Comparison of ENCODE assay signal across 8 mouse cellular contexts in genomic region chr9:79716496-79716895, GRCm38 (mm10). TPM values are rescaled to one million over a fixed set of nuclear protein-coding genes. Genes with fewer than 3 reads are reported as not detected.
DNase-seq lines count a peak whose midpoint lies in the region; ATAC-seq lines count a peak whose summit lies in the region.

No protein-coding gene starts in this region.

- H3K4me2 ChIP-seq in kidney, embryonic 16.5 days (replicated peaks; ENCODE audit: low read depth, low read length) = peak overlapping the region; percentile 90
- H3K4me2 ChIP-seq in embryonic facial prominence, embryonic 12.5 days (replicated peaks) = peak overlapping the region; percentile 68
- H3K4me2 ChIP-seq in midbrain, embryonic 16.5 days (ENCODE audit: low read length) = peak overlapping the region; percentile 98

- H3K4me3 ChIP-seq in kidney, embryonic 16.5 days (ENCODE audit: low read length) = peak overlapping the region; percentile 65
- peak overlapping the region; percentile 55 for H3K4me3 ChIP-seq in embryonic facial prominence, embryonic 12.5 days
- H3K4me3 ChIP-seq in midbrain, embryonic 16.5 days (ENCODE audit: low read depth, low read length) = peak overlapping the region; percentile 13; the same call in 1 of the 2 replicates

- no peaks in the 10 kb centered on the region for H3K9me3 ChIP-seq in kidney, embryonic 16.5 days (ENCODE audit: low read length)
- no peaks in the 10 kb centered on the region for H3K9me3 ChIP-seq in embryonic facial prominence, embryonic 12.5 days
- H3K9me3 ChIP-seq in midbrain, embryonic 16.5 days (replicated peaks; ENCODE audit: control insufficient read depth, low read length, poor library complexity, severe bottlenecking) = no peaks in the 10 kb centered on the region

- H3K4me1 ChIP-seq in kidney, embryonic 16.5 days (ENCODE audit: insufficient read depth, low read length) = peaks cover 38% of the 10 kb centered on the region
- H3K4me1 ChIP-seq in embryonic facial prominence, embryonic 12.5 days = peaks cover 33% of the 10 kb centered on the region
- peaks cover 30% of the 10 kb centered on the region for H3K4me1 ChIP-seq in midbrain, embryonic 16.5 days (ENCODE audit: control insufficient read depth, insufficient read depth, low read length)

- peak overlapping the region; percentile 48 for H3K9ac ChIP-seq in kidney, embryonic 16.5 days (replicated peaks; ENCODE audit: low read length)
- H3K9ac ChIP-seq in embryonic facial prominence, embryonic 12.5 days = no peak overlapping the region
- no peak overlapping the region for H3K9ac ChIP-seq in midbrain, embryonic 16.5 days (ENCODE audit: low read depth, low read length)

- no peak for DNase-seq in kidney, postnatal 36 days
- peak; percentile 38 for DNase-seq in gonadal fat pad, adult 2 months (ENCODE audit: low read depth)
- no peak for DNase-seq in Muller cell, postnatal 12 days (ENCODE audit: inconsistent ontology term)
- no peak for DNase-seq in spleen, postnatal 10 days (ENCODE audit: low spot score in 2 of 2)

- H3K27me3 ChIP-seq in kidney, embryonic 16.5 days (ENCODE audit: insufficient read depth, low read length) = peaks cover 17% of the 10 kb centered on the region
- H3K27me3 ChIP-seq in embryonic facial prominence, embryonic 12.5 days = peaks cover 13% of the 10 kb centered on the region
- peaks cover 27% of the 10 kb centered on the region for H3K27me3 ChIP-seq in midbrain, embryonic 16.5 days (ENCODE audit: control insufficient read depth, insufficient read depth, low read depth, low read length)

- WGBS in kidney, embryonic 16.5 days = 32% methylated on average over 5 of the region's 5 CpGs
- 32% methylated on average over 5 of the region's 5 CpGs for WGBS in embryonic facial prominence, embryonic 12.5 days
- WGBS in midbrain, embryonic 16.5 days = 37% methylated on average over 5 of the region's 5 CpGs

- ATAC-seq in kidney, embryonic 16.5 days (ENCODE audit: low FRiP score, low TSS enrichment) = no peak
- no peak for ATAC-seq in embryonic facial prominence, embryonic 12.5 days (ENCODE audit: insufficient number of reproducible peaks, insufficient read depth, low FRiP score, low TSS enrichment)
- ATAC-seq in midbrain, embryonic 16.5 days = no peak
- ATAC-seq in megakaryocyte-erythroid progenitor cell, adult 5-6 weeks (replicated peaks; ENCODE audit: low FRiP score, low TSS enrichment, poor library complexity, severe bottlenecking) = no peak

- H3K36me3 ChIP-seq in kidney, embryonic 16.5 days (ENCODE audit: insufficient read depth, low read length) = no peaks in the 10 kb centered on the region
- H3K36me3 ChIP-seq in embryonic facial prominence, embryonic 12.5 days = no peaks in the 10 kb centered on the region
- H3K36me3 ChIP-seq in midbrain, embryonic 16.5 days (ENCODE audit: control insufficient read depth, insufficient read depth, low read length) = no peaks in the 10 kb centered on the region

- 0 out of 2 replicates have a peak overlapping the region, but pooled peaks have one; percentile 17 for H3K27ac ChIP-seq in kidney, embryonic 16.5 days (ENCODE audit: low read length)
- no peak overlapping the region for H3K27ac ChIP-seq in embryonic facial prominence, embryonic 12.5 days
- H3K27ac ChIP-seq in midbrain, embryonic 16.5 days (ENCODE audit: low read length) = no peak overlapping the region

RNA-seq across cellular contexts. Expression of gene Col12a1, which starts 2.1 kb away (rescaled TPM):
- polyA plus RNA-seq in kidney, embryonic 16.5 days (2015; fragmentation: Nextera tagmentation; extraction: Ambion mirVana) = 29.5 and 33.0 TPM in 2 replicates
- polyA plus RNA-seq in embryonic facial prominence, embryonic 12.5 days (2016; fragmentation: Nextera tagmentation; extraction: Ambion mirVana) = 58.9 TPM in 2 replicates
- 30.1 and 30.3 TPM in 2 replicates for polyA plus RNA-seq in gonadal fat pad, adult 2 months (2012; rRNA removed)
- polyA plus RNA-seq in midbrain, embryonic 16.5 days (2015; fragmentation: Nextera tagmentation; extraction: Ambion mirVana) = 4.2 and 4.5 TPM in 2 replicates
- total RNA-seq in megakaryocyte-erythroid progenitor cell, adult 5-6 weeks (2014; fragmentation: Nextera tagmentation) = not detected in 2 replicates
- total RNA-seq in megakaryocyte-erythroid progenitor cell, adult 5-6 weeks (2017) = not detected in 2 replicates

RNA-seq across cellular contexts. Expression of gene Cox7a2, which starts 43.2 kb away (rescaled TPM):
- polyA plus RNA-seq in kidney, embryonic 16.5 days (2015; fragmentation: Nextera tagmentation; extraction: Ambion mirVana) = 692 and 698 TPM in 2 replicates
- polyA plus RNA-seq in embryonic facial prominence, embryonic 12.5 days (2016; fragmentation: Nextera tagmentation; extraction: Ambion mirVana) = 580 and 621 TPM in 2 replicates
- polyA plus RNA-seq in gonadal fat pad, adult 2 months (2012; rRNA removed) = 177 and 354 TPM in 2 replicates
- polyA plus RNA-seq in midbrain, embryonic 16.5 days (2015; fragmentation: Nextera tagmentation; extraction: Ambion mirVana) = 765 and 782 TPM in 2 replicates
- 589 and 667 TPM in 2 replicates for total RNA-seq in megakaryocyte-erythroid progenitor cell, adult 5-6 weeks (2014; fragmentation: Nextera tagmentation)
- total RNA-seq in megakaryocyte-erythroid progenitor cell, adult 5-6 weeks (2017) = 116 and 156 TPM in 2 replicates

Comparison
In these comparisons a context has a peak if more than half of its experiments do, and no peak if none do; other contexts are left out.
1. H3K4me3 ChIP-seq: peak in every context shown above with its lines; median percentile 65 in kidney, embryonic 16.5 days; 55 in embryonic facial prominence, embryonic 12.5 days; 13 in midbrain, embryonic 16.5 days.